ENCODE assay signal across 12 mouse cellular contexts in the genomic region with DNA sequence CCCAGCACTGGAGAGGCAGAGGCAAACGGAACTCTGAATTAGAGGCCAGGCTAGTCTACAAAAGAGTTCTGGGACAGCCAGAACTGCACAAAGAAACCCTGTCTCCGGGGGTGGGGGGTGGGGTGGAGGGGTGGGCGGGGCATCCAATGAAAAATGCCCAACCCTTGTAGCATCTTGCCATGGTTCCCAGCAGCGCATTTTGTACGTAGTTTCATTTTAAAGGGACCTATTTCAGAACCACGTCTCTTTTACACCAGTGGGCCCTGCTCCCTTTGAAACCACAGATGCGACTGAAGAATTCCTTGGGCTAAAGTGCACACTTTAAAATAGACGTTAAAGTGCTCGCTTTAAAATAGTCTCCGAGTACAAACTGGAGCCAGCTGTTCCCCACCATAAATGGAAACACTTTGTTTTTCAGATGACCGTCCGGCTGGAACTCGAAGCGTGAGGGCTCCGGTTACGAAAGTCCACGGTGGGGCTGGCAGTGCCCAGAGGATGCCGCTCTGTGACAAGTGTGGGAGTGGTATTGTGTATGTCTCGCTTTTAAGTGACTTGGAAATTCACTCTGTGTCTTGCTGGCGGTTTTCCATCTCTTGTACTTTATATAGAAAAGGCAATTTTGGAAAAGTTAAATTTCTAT. TPM values are rescaled to one million over a fixed set of nuclear protein-coding genes. Genes with fewer than 3 reads are reported as not detected.
DNase-seq lines count a peak whose midpoint lies in the region; ATAC-seq lines count a peak whose summit lies in the region.
"Had no signal": no experiment of that assay in that cellular context is flagged by ENCODE, and none has a peak within 500 bp of the region (broad histone marks: within the 10 kb centered on the region; RNA-seq: fewer than 3 reads in every experiment).

No protein-coding gene starts in this region.

- H3K4me2 ChIP-seq in kidney, embryonic 14.5 days (replicated peaks; ENCODE audit: low read depth, low read length) = peak overlapping the region; percentile 15
- H3K4me2 ChIP-seq in heart, embryonic 11.5 days = no peak overlapping the region; the same call in 1 of the 2 replicates
- H3K4me2 ChIP-seq in lung, embryonic 15.5 days = peak overlapping the region; percentile 2; the same call in 1 of the 2 replicates
- H3K4me2 ChIP-seq in forebrain, embryonic 15.5 days (replicated peaks) = no peak overlapping the region
- H3K4me2 ChIP-seq: hindbrain, embryonic 12.5 days; liver, embryonic 15.5 days had no signal

- H3K9ac ChIP-seq in kidney, embryonic 14.5 days (ENCODE audit: low read depth, low read length) = no peak overlapping the region
- H3K9ac ChIP-seq in heart, embryonic 11.5 days (ENCODE audit: low read depth, low read length) = no peak overlapping the region
- no peak overlapping the region for H3K9ac ChIP-seq in lung, embryonic 15.5 days
- no peak overlapping the region for H3K9ac ChIP-seq in forebrain, embryonic 15.5 days (replicated peaks)
- H3K9ac ChIP-seq: hindbrain, embryonic 12.5 days; liver, embryonic 15.5 days had no signal

- ATAC-seq in kidney, embryonic 14.5 days (ENCODE audit: low FRiP score, low TSS enrichment) = peak; percentile 62; the same call in 1 of the 2 replicates
- no peak for ATAC-seq in heart, embryonic 11.5 days (replicated peaks; ENCODE audit: insufficient number of reproducible peaks, low FRiP score, low TSS enrichment)
- peak; percentile 39; the same call in 1 of the 2 replicates for ATAC-seq in lung, embryonic 15.5 days (ENCODE audit: borderline replicate concordance, extremely low read depth, low FRiP score, low TSS enrichment)
- no peak for ATAC-seq in forebrain, embryonic 15.5 days (replicated peaks)
- ATAC-seq: CD4-positive, CD25-positive, alpha-beta regulatory T cell, adult 4 months had no signal

- no peak overlapping the region for H3K4me3 ChIP-seq in kidney, embryonic 14.5 days (ENCODE audit: low read length)
- H3K4me3 ChIP-seq in embryonic facial prominence, embryonic 10.5 days = no peak overlapping the region
- no peak overlapping the region for H3K4me3 ChIP-seq in heart, embryonic 11.5 days (ENCODE audit: low read depth, low read length)
- no peak overlapping the region for H3K4me3 ChIP-seq in lung, embryonic 15.5 days
- H3K4me3 ChIP-seq in forebrain, embryonic 15.5 days = no peak overlapping the region
- H3K4me3 ChIP-seq: hindbrain, embryonic 12.5 days; liver, embryonic 15.5 days had no signal

- 47% methylated on average over 20 of the region's 20 CpGs for WGBS in kidney, embryonic 14.5 days
- WGBS in embryonic facial prominence, embryonic 10.5 days = 73% methylated on average over 20 of the region's 20 CpGs
- 72% methylated on average over 20 of the region's 20 CpGs for WGBS in heart, embryonic 11.5 days (ENCODE audit: insufficient replicate concordance)
- 65% methylated on average over 20 of the region's 20 CpGs for WGBS in lung, embryonic 15.5 days
- WGBS in forebrain, embryonic 15.5 days = 80% methylated on average over 20 of the region's 20 CpGs

- DNase-seq in kidney, postnatal 14 days = no peak
- peak; percentile 21 for DNase-seq in embryonic facial prominence, embryonic 10.5 days (ENCODE audit: low spot score)
- no peak for DNase-seq in urinary bladder, postnatal 10 days (ENCODE audit: low spot score)
- no peak for DNase-seq in layer of hippocampus, adult 8-10 months (ENCODE audit: low spot score in 2 of 2)

- no peaks in the 10 kb centered on the region for H3K4me1 ChIP-seq in kidney, embryonic 14.5 days (ENCODE audit: control insufficient read depth, insufficient read depth, low read length)
- H3K4me1 ChIP-seq in embryonic facial prominence, embryonic 10.5 days = peaks cover 7% of the 10 kb centered on the region; the same call in 1 of the 2 replicates
- H3K4me1 ChIP-seq in heart, embryonic 11.5 days (ENCODE audit: control insufficient read depth, insufficient read depth, low read length) = no peaks in the 10 kb centered on the region
- no peaks in the 10 kb centered on the region for H3K4me1 ChIP-seq in lung, embryonic 15.5 days
- H3K4me1 ChIP-seq in forebrain, embryonic 15.5 days = no peaks in the 10 kb centered on the region
- H3K4me1 ChIP-seq: hindbrain, embryonic 12.5 days; liver, embryonic 15.5 days had no signal

- H3K9me3 ChIP-seq in kidney, embryonic 14.5 days (ENCODE audit: control insufficient read depth, low read length) = no peaks in the 10 kb centered on the region; the same call in 1 of the 2 replicates
- H3K9me3 ChIP-seq in embryonic facial prominence, embryonic 10.5 days = no peaks in the 10 kb centered on the region
- H3K9me3 ChIP-seq in heart, embryonic 11.5 days (replicated peaks; ENCODE audit: control insufficient read depth, low read length) = no peaks in the 10 kb centered on the region
- H3K9me3 ChIP-seq in lung, embryonic 15.5 days = no peaks in the 10 kb centered on the region
- no peaks in the 10 kb centered on the region for H3K9me3 ChIP-seq in forebrain, embryonic 15.5 days
- H3K9me3 ChIP-seq: hindbrain, embryonic 12.5 days; liver, embryonic 15.5 days had no signal

- no peaks in the 10 kb centered on the region for H3K27me3 ChIP-seq in kidney, embryonic 14.5 days (ENCODE audit: control insufficient read depth, insufficient read depth, low read length)
- no peaks in the 10 kb centered on the region for H3K27me3 ChIP-seq in embryonic facial prominence, embryonic 10.5 days (replicated peaks; ENCODE audit: low read depth, poor library complexity, severe bottlenecking)
- H3K27me3 ChIP-seq in heart, embryonic 11.5 days (ENCODE audit: control insufficient read depth, insufficient read depth, low read length) = no peaks in the 10 kb centered on the region
- H3K27me3 ChIP-seq in lung, embryonic 15.5 days = no peaks in the 10 kb centered on the region
- no peaks in the 10 kb centered on the region for H3K27me3 ChIP-seq in forebrain, embryonic 15.5 days
- H3K27me3 ChIP-seq: hindbrain, embryonic 12.5 days; liver, embryonic 15.5 days had no signal

- no peaks in the 10 kb centered on the region for H3K36me3 ChIP-seq in kidney, embryonic 14.5 days (ENCODE audit: control insufficient read depth, insufficient read depth, low read length)
- no peaks in the 10 kb centered on the region for H3K36me3 ChIP-seq in embryonic facial prominence, embryonic 10.5 days (replicated peaks)
- peaks cover 27% of the 10 kb centered on the region for H3K36me3 ChIP-seq in heart, embryonic 11.5 days (ENCODE audit: control insufficient read depth, insufficient read depth, low read length)
- no peaks in the 10 kb centered on the region for H3K36me3 ChIP-seq in lung, embryonic 15.5 days
- H3K36me3 ChIP-seq in forebrain, embryonic 15.5 days = no peaks in the 10 kb centered on the region
- H3K36me3 ChIP-seq: hindbrain, embryonic 12.5 days; liver, embryonic 15.5 days had no signal

- H3K27ac ChIP-seq in kidney, embryonic 14.5 days (ENCODE audit: low read depth, low read length) = peak overlapping the region; percentile 30; the same call in 1 of the 2 replicates
- H3K27ac ChIP-seq in embryonic facial prominence, embryonic 10.5 days (replicated peaks) = peak overlapping the region; percentile 14
- 0 out of 2 replicates have a peak overlapping the region, but pooled peaks have one; percentile 2 for H3K27ac ChIP-seq in heart, embryonic 11.5 days (ENCODE audit: low read depth, low read length)
- H3K27ac ChIP-seq in lung, embryonic 15.5 days = no peak overlapping the region
- H3K27ac ChIP-seq in forebrain, embryonic 15.5 days (replicated peaks) = no peak overlapping the region
- H3K27ac ChIP-seq: hindbrain, embryonic 12.5 days; liver, embryonic 15.5 days had no signal

RNA-seq across cellular contexts. Expression of a gene that starts 17.3 kb away (rescaled TPM):
- not detected in 2 replicates for polyA plus RNA-seq in kidney, embryonic 14.5 days (2014; fragmentation: Nextera tagmentation; extraction: Ambion mirVana)
- polyA plus RNA-seq in embryonic facial prominence, embryonic 10.5 days (2016; fragmentation: Nextera tagmentation; extraction: Ambion mirVana) = 0.08 TPM in 1 of 2 replicates, not detected in the other
- 0.07 and 0.31 TPM in 2 replicates for polyA plus RNA-seq in heart, embryonic 11.5 days (2014; fragmentation: Nextera tagmentation; extraction: Ambion mirVana)
- not detected in 2 replicates for polyA plus RNA-seq in lung, embryonic 15.5 days (2015; fragmentation: Nextera tagmentation; extraction: Ambion mirVana)
- 0.38 TPM in 1 of 2 replicates, not detected in the other for polyA plus RNA-seq in forebrain, embryonic 15.5 days (2015; fragmentation: Nextera tagmentation; extraction: Ambion mirVana)
- 1 to 10 TPM in 1 of 4 experiments, under 1 TPM in 3; 0.45 to 1.2 (median 0.67) TPM for total RNA-seq in layer of hippocampus, adult 8-10 months (2022)
- polyA plus RNA-seq: CD4-positive, CD25-positive, alpha-beta regulatory T cell, adult 4 months; liver, embryonic 15.5 days; small intestine, adult 2 months had no signal

RNA-seq across cellular contexts. Expression of a gene that starts 31.9 kb away (rescaled TPM):
- polyA plus RNA-seq in kidney, embryonic 14.5 days (2014; fragmentation: Nextera tagmentation; extraction: Ambion mirVana) = 4.3 and 5.6 TPM in 2 replicates
- 5.9 and 6.3 TPM in 2 replicates for polyA plus RNA-seq in embryonic facial prominence, embryonic 10.5 days (2016; fragmentation: Nextera tagmentation; extraction: Ambion mirVana)
- 307 and 355 TPM in 2 replicates for polyA plus RNA-seq in heart, embryonic 11.5 days (2014; fragmentation: Nextera tagmentation; extraction: Ambion mirVana)
- polyA plus RNA-seq in lung, embryonic 15.5 days (2015; fragmentation: Nextera tagmentation; extraction: Ambion mirVana) = 41.8 and 46.1 TPM in 2 replicates
- polyA plus RNA-seq in forebrain, embryonic 15.5 days (2015; fragmentation: Nextera tagmentation; extraction: Ambion mirVana) = 4.2 and 5.2 TPM in 2 replicates
- total RNA-seq in layer of hippocampus, adult 8-10 months (2022) = 1 to 10 TPM in 2 of 4 experiments, under 1 TPM in 2; 0.97 to 2.0 (median 1.3) TPM
- polyA plus RNA-seq: CD4-positive, CD25-positive, alpha-beta regulatory T cell, adult 4 months had no signal

RNA-seq across cellular contexts. Expression of a gene that starts 57.9 kb away (rescaled TPM):
- polyA plus RNA-seq in kidney, embryonic 14.5 days (2014; fragmentation: Nextera tagmentation; extraction: Ambion mirVana) = 4.3 and 4.7 TPM in 2 replicates
- polyA plus RNA-seq in embryonic facial prominence, embryonic 10.5 days (2016; fragmentation: Nextera tagmentation; extraction: Ambion mirVana) = 3.7 and 3.8 TPM in 2 replicates
- 2.1 and 2.4 TPM in 2 replicates for polyA plus RNA-seq in heart, embryonic 11.5 days (2014; fragmentation: Nextera tagmentation; extraction: Ambion mirVana)
- polyA plus RNA-seq in lung, embryonic 15.5 days (2015; fragmentation: Nextera tagmentation; extraction: Ambion mirVana) = 3.3 and 4.3 TPM in 2 replicates
- polyA plus RNA-seq in forebrain, embryonic 15.5 days (2015; fragmentation: Nextera tagmentation; extraction: Ambion mirVana) = 3.8 and 4.4 TPM in 2 replicates
- total RNA-seq in layer of hippocampus, adult 8-10 months (2022) = 1 to 10 TPM; 2.5 to 4.6 (median 3.7) TPM

RNA-seq across cellular contexts. Expression of a gene that starts 58.2 kb away (rescaled TPM):
- 74.1 and 74.9 TPM in 2 replicates for polyA plus RNA-seq in kidney, embryonic 14.5 days (2014; fragmentation: Nextera tagmentation; extraction: Ambion mirVana)
- polyA plus RNA-seq in embryonic facial prominence, embryonic 10.5 days (2016; fragmentation: Nextera tagmentation; extraction: Ambion mirVana) = 58.9 and 67.5 TPM in 2 replicates
- polyA plus RNA-seq in heart, embryonic 11.5 days (2014; fragmentation: Nextera tagmentation; extraction: Ambion mirVana) = 62.0 and 62.7 TPM in 2 replicates
- polyA plus RNA-seq in lung, embryonic 15.5 days (2015; fragmentation: Nextera tagmentation; extraction: Ambion mirVana) = 78.4 and 80.1 TPM in 2 replicates
- 60.3 and 60.9 TPM in 2 replicates for polyA plus RNA-seq in forebrain, embryonic 15.5 days (2015; fragmentation: Nextera tagmentation; extraction: Ambion mirVana)
- 10 to 100 TPM; 48.2 to 55.4 (median 53.8) TPM for total RNA-seq in layer of hippocampus, adult 8-10 months (2022)

Comparison
In these comparisons a context has a peak if more than half of its experiments do, and no peak if none do; other contexts are left out.
1. ATAC-seq: peak in kidney, embryonic 14.5 days (single experiment) and lung, embryonic 15.5 days (single experiment); none in heart, embryonic 11.5 days (single experiment) and forebrain, embryonic 15.5 days (single experiment).
2. H3K27ac ChIP-seq: peak in kidney, embryonic 14.5 days (single experiment), embryonic facial prominence, embryonic 10.5 days (single experiment) and heart, embryonic 11.5 days (single experiment); none in lung, embryonic 15.5 days (single experiment) and forebrain, embryonic 15.5 days (single experiment).
3. H3K4me2 ChIP-seq: peak in kidney, embryonic 14.5 days (single experiment) and lung, embryonic 15.5 days (single experiment); none in heart, embryonic 11.5 days (single experiment) and forebrain, embryonic 15.5 days (single experiment).